Mouse (Mus musculus) left cerebral cortex, adult 2 months (tissue): ENCODE results near the gene Crcp. TPM values are rescaled to one million over a fixed set of nuclear protein-coding genes. Genes with fewer than 3 reads are reported as not detected.

Experiments used
- DNase-seq, 2 experiments: peaks; one replicate each; pipeline ENCODE4 v3.0.0; 2021 to 2022; ENCODE audit warnings: low spot score in 2 of 2, mixed read lengths in 1 of 2; ENCODE audit errors: extremely low spot score in 1 of 2
- H3K27ac ChIP-seq: fragments of 200-600 bp; 2 replicates; pipeline ENCODE4 v1.8.1; 2022
- H3K4me3 ChIP-seq: fragments of 200-600 bp; 2 replicates; pipeline ENCODE4 v1.8.1; 2022
- CTCF ChIP-seq: fragments of 200-600 bp; IDR thresholded peaks from 2 replicates; pipeline ENCODE4 v1.8.1; 2022; ENCODE audit warnings: antibody characterized with exemption, mild to moderate bottlenecking, moderate library complexity
- intact Hi-C: fragments of 180-260 bp; cut with DNase I; formaldehyde crosslinking; loops from one replicate; pipeline ENCODE4 v1.15.1; 2025
- total RNA-seq, 2 experiments: library from RNA; stranded (reverse); gene quantifications; 2 replicates each; pipeline ENCODE4 v1.2.3; 2021

The Crcp gene
- total RNA-seq, 2 experiments from 2014 or later = 30.2 to 30.8 TPM

- DNase-seq = no peak
- intact Hi-C loops = no loop called here
- Histone ChIP-seq H3K4me3 (no peak overlapping the region), H3K27ac (no peak overlapping the region)
- peak; percentile 33 for TF ChIP-seq CTCF
Measured at GRCm38 (mm10) chr5:130065579-130065978, 36.5 kb downstream of the Crcp start.

GRCm38 (mm10) chr5:130067841-130068264 lies 38.8 kb downstream of the Crcp start:
- intact Hi-C loops = no loop called here
- no peak for DNase-seq

GRCm38 (mm10) chr5:130073026-130073425 lies 43.9 kb downstream of the Crcp start, which contains the start of gene Tpst1:
TSS of gene Tpst1 (plus strand) at chr5:130073326.
- intact Hi-C loops = loop anchor here (10.0 kb wide), 1 partner anchor 938 kb away; no protein-coding TSS in a partner anchor
- TF ChIP-seq CTCF = no peak
- Histone ChIP-seq H3K4me3 (no peak within 1 kb of the TSS), H3K27ac (no peak within 1 kb of the TSS)
- no peak for DNase-seq

More at GRCm38 (mm10) chr5:130067841-130068264, 38.8 kb downstream of the Crcp start:
- Histone ChIP-seq H3K27ac (no peak overlapping the region), H3K4me3 (no peak overlapping the region)
- no peak for TF ChIP-seq CTCF

- Histone ChIP-seq H3K4me3 (no peak overlapping the region), H3K27ac (no peak overlapping the region)
- TF ChIP-seq CTCF = no peak
- DNase-seq = no peak
- intact Hi-C loops = loop anchor here (10.0 kb wide), 1 partner anchor 940 kb away; no protein-coding TSS in a partner anchor
Measured at GRCm38 (mm10) chr5:130074491-130074890, 45.4 kb downstream of the Crcp start.

GRCm38 (mm10) chr5:130076396-130076795 lies 47.3 kb downstream of the Crcp start:
- Histone ChIP-seq H3K27ac (no peak overlapping the region), H3K4me3 (no peak overlapping the region)
- no peak for DNase-seq
- intact Hi-C loops = loop anchor here (10.0 kb wide), 1 partner anchor 942 kb away; no protein-coding TSS in a partner anchor
- TF ChIP-seq CTCF = no peak

GRCm38 (mm10) chr5:130078096-130078833 lies 49.2 kb downstream of the Crcp start:
- DNase-seq = no peak
- no peak overlapping the region for H3K4me3 ChIP-seq
- no peak overlapping the region for H3K27ac ChIP-seq
- TF ChIP-seq CTCF = no peak
- intact Hi-C loops = loop anchor here (10.0 kb wide), 1 partner anchor 943 kb away; no protein-coding TSS in a partner anchor

DNA sequence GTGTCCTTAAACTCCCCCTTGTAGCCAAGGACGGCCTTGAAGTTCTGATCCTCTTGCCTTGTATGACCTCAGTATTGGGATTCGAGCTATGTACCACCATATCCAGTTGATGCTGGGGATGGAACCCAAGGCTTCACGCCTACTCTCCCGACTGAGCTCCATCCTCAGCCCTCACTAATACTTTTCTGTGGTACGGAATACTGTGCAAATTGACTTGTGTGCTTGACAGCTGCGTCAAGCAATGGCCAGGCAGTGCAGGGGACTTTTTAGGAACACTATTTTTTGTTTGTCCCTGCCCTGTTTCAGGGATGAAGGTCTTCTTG lies 49.7 kb downstream of the Crcp start:
- H3K27ac ChIP-seq = peak overlapping the region; percentile 74
- no peak for DNase-seq
- no peak for TF ChIP-seq CTCF
- H3K4me3 ChIP-seq = peak overlapping the region; percentile 90
- intact Hi-C loops = loop anchor here (10.0 kb wide), 1 partner anchor 944 kb away; no protein-coding TSS in a partner anchor

GRCm38 (mm10) chr5:130079202-130080050 lies 50.3 kb downstream of the Crcp start:
- TF ChIP-seq CTCF = peak; percentile 4
- H3K4me3 ChIP-seq = peak overlapping the region; percentile 90
- peak overlapping the region; percentile 92 for H3K27ac ChIP-seq
- intact Hi-C loops = loop anchor here (10.0 kb wide), 2 partner anchors 55 to 945 kb away; no protein-coding TSS in a partner anchor
- DNase-seq = peak; percentile 96 to 99

DNA sequence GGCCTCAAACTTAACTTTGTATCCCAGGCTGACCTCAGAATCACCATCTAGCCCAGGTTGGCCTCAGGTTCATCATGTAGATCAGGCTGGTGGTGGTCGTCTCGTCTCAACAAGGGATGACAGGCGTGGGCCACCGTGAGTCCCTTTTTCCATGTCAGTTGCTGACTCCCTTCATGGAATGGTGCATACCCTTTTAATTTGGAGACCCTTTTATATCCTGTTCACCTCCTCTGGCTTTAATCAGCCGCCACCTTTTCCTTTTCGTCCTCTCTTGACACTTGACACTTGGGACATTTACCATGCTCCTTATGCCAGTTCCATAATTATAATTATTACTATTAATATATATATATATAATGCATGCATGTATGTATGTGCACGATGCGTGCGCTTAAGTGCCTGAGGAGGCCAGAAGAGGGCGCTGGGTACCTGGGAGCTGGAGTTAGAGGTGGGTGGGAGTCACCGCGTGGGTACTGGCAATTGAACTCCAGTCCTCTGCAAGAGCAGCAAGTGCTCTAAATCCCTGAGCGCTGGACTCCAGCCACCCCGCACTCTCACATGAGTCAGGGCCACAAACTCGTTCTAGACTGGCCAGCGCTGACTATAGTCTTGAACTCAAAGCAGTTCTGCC lies 51.1 kb downstream of the Crcp start:
- peak; percentile 21 for TF ChIP-seq CTCF
- Histone ChIP-seq H3K27ac (peak overlapping the region; percentile 92), H3K4me3 (peak overlapping the region; percentile 90)
- DNase-seq = no peak
- intact Hi-C loops = loop anchor here (10.0 kb wide), 1 partner anchor 55 kb away; no protein-coding TSS in a partner anchor

GRCm38 (mm10) chr5:130081181-130081881 lies 52.2 kb downstream of the Crcp start:
- no peak overlapping the region for H3K27ac ChIP-seq
- TF ChIP-seq CTCF = peak; percentile 43
- intact Hi-C loops = loop anchor here (10.0 kb wide), 1 partner anchor 53 kb away; no protein-coding TSS in a partner anchor
- no peak overlapping the region for H3K4me3 ChIP-seq
- no peak for DNase-seq

DNA sequence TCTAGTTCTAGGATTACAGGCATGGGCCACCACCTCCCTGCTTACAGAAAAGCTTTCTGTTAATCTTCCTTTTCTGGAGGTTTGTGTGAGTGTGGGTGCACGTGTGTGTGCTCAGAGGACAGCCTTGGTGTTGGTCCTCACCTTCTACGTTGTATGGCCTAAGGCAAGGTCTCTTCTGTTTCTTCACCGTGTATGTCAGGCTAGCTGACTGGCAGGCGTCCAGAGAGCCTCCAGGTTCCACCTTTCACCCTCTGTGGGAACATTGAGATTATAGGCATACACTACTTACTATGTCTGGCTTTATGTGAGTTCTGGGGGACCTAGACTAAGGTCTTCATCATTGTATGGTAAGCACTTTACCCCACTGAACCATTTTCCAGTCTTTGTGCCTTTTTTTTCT lies 53.3 kb downstream of the Crcp start:
- intact Hi-C loops = loop anchor here (10.0 kb wide), 1 partner anchor 52 kb away; no protein-coding TSS in a partner anchor
- Histone ChIP-seq H3K4me3 (no peak overlapping the region), H3K27ac (no peak overlapping the region)
- no peak for DNase-seq
- no peak for TF ChIP-seq CTCF
